Mouse (Mus musculus): ENCODE measurements around the gene Scfd2.

GRCm38 (mm10) chr5:74278428-74278827 lies 253.1 kb downstream of the Scfd2 start:
- no peak for TF ChIP-seq CTCF (IDR thresholded peaks at IDR 0.05; ENCODE audit: low read depth)
- no peak for TF ChIP-seq EP300 (IDR thresholded peaks at IDR 0.05; ENCODE audit: low read depth)

Data from liver, postnatal 0 days (tissue).